Mouse (Mus musculus): ENCODE results near the gene Dhcr7.

DNA sequence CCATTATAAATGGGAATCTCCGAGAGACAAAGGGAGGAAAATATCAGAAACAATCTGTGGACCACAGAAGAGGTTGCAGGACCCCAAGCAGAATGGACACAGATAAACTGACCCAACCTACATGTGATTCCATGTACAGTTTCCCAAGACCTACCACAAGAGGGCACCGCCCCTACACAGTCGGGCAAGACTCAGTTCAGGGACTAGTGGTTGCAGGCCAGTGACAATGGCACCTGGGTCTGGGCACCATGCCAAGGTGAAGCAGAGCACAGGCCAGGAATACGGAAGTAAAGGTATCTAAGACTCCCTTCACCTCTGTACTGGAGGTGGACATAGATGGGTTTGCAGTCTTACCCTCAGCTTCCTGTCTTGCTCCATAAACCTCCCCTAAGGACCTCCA is 29.8 kb upstream of the Dhcr7 start:
- 0 out of 2 replicates have a peak, but pooled peaks have one; percentile 63 for TF ChIP-seq CTCF (IDR thresholded peaks at IDR 0.05; ENCODE audit: borderline replicate concordance, control insufficient read depth, extremely low read depth, insufficient read depth, low read length, poor library complexity)
- TF ChIP-seq POLR2A (IDR thresholded peaks at IDR 0.05; ENCODE audit: control insufficient read depth, extremely low read depth, insufficient read depth, low read length, poor library complexity), result no peak
